Mouse (Mus musculus): ENCODE measurements around the gene Foxo1. TPM values are rescaled to one million over a fixed set of nuclear protein-coding genes. Genes with fewer than 3 reads are reported as not detected.

Gene Foxo1
- 4.7 and 8.9 TPM in 2 replicates for total RNA-seq (2014; rRNA removed; ENCODE audit: low replicate concordance)
- polyA plus RNA-seq (2015; fragmentation: Nextera tagmentation; extraction: Ambion mirVana): 3.3 and 3.6 TPM in 2 replicates

GRCm38 (mm10) chr3:52267652-52268486, at the start of gene Foxo1:
TSS of gene Foxo1 (plus strand) at chr3:52268336.
- no peaks in the 10 kb centered on the region for H3K36me3 ChIP-seq (replicated peaks; ENCODE audit: control insufficient read depth, insufficient read depth, low read length)
- no peaks in the 10 kb centered on the region for H3K9me3 ChIP-seq (replicated peaks; ENCODE audit: control insufficient read depth, low read length)
- under 1% methylated on average over 84 of the region's 85 CpGs for WGBS
- peak within 1 kb of the TSS; percentile 87 for H3K9ac ChIP-seq (replicated peaks; ENCODE audit: low read depth, low read length)
- H3K4me3 ChIP-seq (ENCODE audit: low read depth, low read length): peak within 1 kb of the TSS; percentile 94
- H3K4me2 ChIP-seq (ENCODE audit: low read depth, low read length): peak within 1 kb of the TSS; percentile 94
- H3K27me3 ChIP-seq (ENCODE audit: control insufficient read depth, insufficient read depth, low read length): no peaks in the 10 kb centered on the region
- TF ChIP-seq CTCF (IDR thresholded peaks at IDR 0.05; ENCODE audit: low read depth) (no peak), EP300 (IDR thresholded peaks at IDR 0.05; ENCODE audit: low read depth) (peak; percentile 68)
- DNase-seq (ENCODE audit: low spot score) (peak; percentile 83), ATAC-seq (ENCODE audit: insufficient read depth, low read depth) (peak; percentile 93)
- H3K27ac ChIP-seq (ENCODE audit: low read depth): peak within 1 kb of the TSS; percentile 96
- H3K4me1 ChIP-seq (ENCODE audit: control insufficient read depth, insufficient read depth): peaks cover 5% of the 10 kb centered on the region

- peak; percentile 49; the same call in 1 of the 2 replicates for ATAC-seq (ENCODE audit: insufficient read depth, low read depth)
- Histone ChIP-seq H3K4me1 (ENCODE audit: control insufficient read depth, insufficient read depth) (peaks cover 7% of the 10 kb centered on the region; the same call in 1 of the 2 replicates), H3K27me3 (ENCODE audit: control insufficient read depth, insufficient read depth, low read length) (no peaks in the 10 kb centered on the region), H3K36me3 (replicated peaks; ENCODE audit: control insufficient read depth, insufficient read depth, low read length) (no peaks in the 10 kb centered on the region), H3K4me2 (ENCODE audit: low read depth, low read length) (no peak overlapping the region), H3K9me3 (replicated peaks; ENCODE audit: control insufficient read depth, low read length) (no peaks in the 10 kb centered on the region), H3K9ac (replicated peaks; ENCODE audit: low read depth, low read length) (no peak overlapping the region), H3K4me3 (ENCODE audit: low read depth, low read length) (no peak overlapping the region), H3K27ac (ENCODE audit: low read depth) (no peak overlapping the region)
- no peak for TF ChIP-seq CTCF (IDR thresholded peaks at IDR 0.05; ENCODE audit: low read depth)
- no peak for TF ChIP-seq EP300 (IDR thresholded peaks at IDR 0.05; ENCODE audit: low read depth)
- WGBS: 19% methylated on average over 7 of the region's 7 CpGs
- peak; percentile 46 for DNase-seq (ENCODE audit: low spot score)
These were observed 49.3 kb upstream of the Foxo1 start for GRCm38 (mm10) chr3:52218864-52219263.

DNA sequence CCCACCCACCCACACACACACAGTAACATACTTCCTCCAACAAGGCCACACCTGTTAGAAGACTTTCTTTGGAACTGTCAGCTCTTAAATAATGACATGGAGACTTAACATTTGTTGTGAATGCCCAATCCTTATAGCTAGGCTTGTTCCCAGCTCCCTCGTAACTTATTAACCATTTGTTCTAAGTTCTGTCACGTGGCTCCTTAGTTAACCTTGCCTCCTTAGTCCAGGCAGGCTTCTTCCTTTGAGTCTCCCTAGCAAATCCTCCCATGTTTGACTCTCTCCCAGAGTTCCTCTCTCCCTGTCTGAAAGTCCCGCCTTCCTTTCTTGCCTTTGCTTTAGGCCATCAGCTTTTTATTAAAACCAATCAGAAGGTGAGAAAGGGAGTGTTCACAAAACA, 47.1 kb upstream of the Foxo1 start:
- no peak for TF ChIP-seq EP300 (IDR thresholded peaks at IDR 0.05; ENCODE audit: low read depth)
- no peak for TF ChIP-seq CTCF (IDR thresholded peaks at IDR 0.05; ENCODE audit: low read depth)
- H3K9me3 ChIP-seq (replicated peaks; ENCODE audit: control insufficient read depth, low read length): no peaks in the 10 kb centered on the region
- H3K4me2 ChIP-seq (ENCODE audit: low read depth, low read length): no peak overlapping the region
- no peak overlapping the region for H3K9ac ChIP-seq (replicated peaks; ENCODE audit: low read depth, low read length)
- no peak overlapping the region for H3K4me3 ChIP-seq (ENCODE audit: low read depth, low read length)
- 77% methylated on average over 3 of the region's 3 CpGs for WGBS
- peaks cover 7% of the 10 kb centered on the region; the same call in 1 of the 2 replicates for H3K4me1 ChIP-seq (ENCODE audit: control insufficient read depth, insufficient read depth)
- H3K27ac ChIP-seq (ENCODE audit: low read depth): no peak overlapping the region
- no peaks in the 10 kb centered on the region for H3K36me3 ChIP-seq (replicated peaks; ENCODE audit: control insufficient read depth, insufficient read depth, low read length)
- H3K27me3 ChIP-seq (ENCODE audit: control insufficient read depth, insufficient read depth, low read length): no peaks in the 10 kb centered on the region
- DNase-seq (ENCODE audit: low spot score) (no peak), ATAC-seq (ENCODE audit: insufficient read depth, low read depth) (no peak)

DNA sequence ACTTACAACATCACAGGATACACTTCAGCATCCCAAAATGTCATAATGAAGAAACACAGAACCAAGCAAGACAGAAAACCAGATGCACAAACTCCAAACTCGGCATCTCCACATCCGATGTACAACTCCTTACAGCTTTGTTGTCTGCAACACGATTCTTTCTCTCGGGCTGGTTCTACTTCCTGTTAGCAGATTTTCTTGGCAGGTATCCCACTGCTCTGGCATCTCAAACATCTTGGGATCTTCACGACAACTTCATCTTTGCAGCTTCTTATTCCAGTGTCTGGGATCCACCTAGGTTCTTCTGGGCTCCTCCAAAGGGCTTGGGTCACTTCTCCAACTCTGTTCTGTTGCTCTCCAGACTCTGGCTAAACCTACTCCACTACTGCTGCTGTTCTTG, 46.2 kb upstream of the Foxo1 start:
- Histone ChIP-seq H3K27me3 (ENCODE audit: control insufficient read depth, insufficient read depth, low read length) (no peaks in the 10 kb centered on the region), H3K36me3 (replicated peaks; ENCODE audit: control insufficient read depth, insufficient read depth, low read length) (no peaks in the 10 kb centered on the region), H3K4me2 (ENCODE audit: low read depth, low read length) (no peak overlapping the region), H3K9me3 (replicated peaks; ENCODE audit: control insufficient read depth, low read length) (no peaks in the 10 kb centered on the region), H3K4me3 (ENCODE audit: low read depth, low read length) (no peak overlapping the region), H3K9ac (replicated peaks; ENCODE audit: low read depth, low read length) (no peak overlapping the region), H3K4me1 (ENCODE audit: control insufficient read depth, insufficient read depth) (peaks cover 7% of the 10 kb centered on the region; the same call in 1 of the 2 replicates), H3K27ac (ENCODE audit: low read depth) (no peak overlapping the region)
- WGBS: 31% methylated on average over 5 of the region's 5 CpGs
- no peak for DNase-seq (ENCODE audit: low spot score)
- no peak for ATAC-seq (ENCODE audit: insufficient read depth, low read depth)
- no peak for TF ChIP-seq CTCF (IDR thresholded peaks at IDR 0.05; ENCODE audit: low read depth)
- no peak for TF ChIP-seq EP300 (IDR thresholded peaks at IDR 0.05; ENCODE audit: low read depth)

GRCm38 (mm10) chr3:52236488-52236887, 31.6 kb upstream of the Foxo1 start:
- H3K9me3 ChIP-seq (replicated peaks; ENCODE audit: control insufficient read depth, low read length): no peaks in the 10 kb centered on the region
- H3K9ac ChIP-seq (replicated peaks; ENCODE audit: low read depth, low read length): no peak overlapping the region
- no peaks in the 10 kb centered on the region for H3K27me3 ChIP-seq (ENCODE audit: control insufficient read depth, insufficient read depth, low read length)
- no peak for TF ChIP-seq EP300 (IDR thresholded peaks at IDR 0.05; ENCODE audit: low read depth)
- TF ChIP-seq CTCF (IDR thresholded peaks at IDR 0.05; ENCODE audit: low read depth): peak; percentile 20; the same call in 1 of the 2 replicates
- H3K4me3 ChIP-seq (ENCODE audit: low read depth, low read length): no peak overlapping the region
- H3K36me3 ChIP-seq (replicated peaks; ENCODE audit: control insufficient read depth, insufficient read depth, low read length): no peaks in the 10 kb centered on the region
- no peak overlapping the region for H3K4me2 ChIP-seq (ENCODE audit: low read depth, low read length)
- ATAC-seq (ENCODE audit: insufficient read depth, low read depth): no peak
- 0 out of 2 replicates have a peak, but pooled peaks cover 4% of the 10 kb centered on the region for H3K4me1 ChIP-seq (ENCODE audit: control insufficient read depth, insufficient read depth)
- no peak for DNase-seq (ENCODE audit: low spot score)
- WGBS: 76% methylated on average over 4 of the region's 4 CpGs
- no peak overlapping the region for H3K27ac ChIP-seq (ENCODE audit: low read depth)
